Mouse (Mus musculus) small intestine, adult 2 months (tissue): ENCODE results near the gene Ebf1.

Experiments
- CTCF ChIP-seq: fragments of 200-500 bp; IDR thresholded peaks from 2 replicates; pipeline ENCODE4 v1.5.1; 2012; ENCODE audit warnings: low read depth, mild to moderate bottlenecking, control low read depth, inconsistent platforms, low read length, moderate library complexity, mixed read lengths; ENCODE audit not compliant: insufficient replicate concordance, insufficient read length; ENCODE audit errors: extremely low read depth
- POLR2A ChIP-seq: fragments of 200-500 bp; IDR thresholded peaks from 2 replicates; pipeline ENCODE4 v1.6.1; 2012; ENCODE audit warnings: low read depth, mild to moderate bottlenecking, control low read depth, inconsistent platforms, low read length, moderate library complexity

DNA sequence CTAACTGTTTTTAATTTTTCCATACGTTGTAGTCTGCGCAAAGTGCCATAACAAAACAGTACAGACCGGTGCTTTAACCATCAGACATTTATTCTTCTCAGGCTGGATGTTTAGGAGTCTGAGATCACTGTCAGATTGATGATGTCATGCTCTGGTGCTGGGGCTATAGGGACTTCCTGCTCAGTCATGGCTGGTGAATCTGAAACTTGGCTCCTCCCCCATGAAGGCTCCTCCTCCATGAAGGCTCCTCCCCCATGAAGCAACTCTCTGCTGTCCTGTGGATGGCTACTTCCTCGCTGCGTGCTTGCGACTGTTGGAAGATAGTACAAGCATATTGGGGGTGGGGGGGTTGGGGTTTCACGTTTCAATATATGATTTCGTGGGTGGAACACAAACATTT lies 10.2 kb upstream of the Ebf1 start:
- TF ChIP-seq CTCF = no peak
- TF ChIP-seq POLR2A = no peak
